Mouse (Mus musculus) left cerebral cortex, adult 18-20 months (tissue): ENCODE results near the gene Morc4. TPM values are rescaled to one million over a fixed set of nuclear protein-coding genes. Genes with fewer than 3 reads are reported as not detected.

Experiments used
- total RNA-seq, 2 experiments: library from RNA; stranded (reverse); gene quantifications; 2 replicates each; pipeline ENCODE4 v1.2.3; 2021

Morc4 gene
- total RNA-seq, 2 experiments from 2014 or later = 3.8 to 6.5 TPM

Other genes starting within 250 kb of the Morc4 start
- 1 to 10 TPM; 3.5 to 4.7 TPM for gene Tbc1d8b, start 186.7 kb downstream of the Morc4 start, total RNA-seq
- not detected for gene Gm15013, start 157.2 kb downstream of the Morc4 start, total RNA-seq
- gene Ripply1, start 89.3 kb downstream of the Morc4 start, total RNA-seq = not detected
- gene Cldn2, start 70.8 kb downstream of the Morc4 start, total RNA-seq = under 1 TPM; 0.12 to 0.23 TPM
- gene Rbm41, start 126.9 kb upstream of the Morc4 start, total RNA-seq = 1 to 10 TPM; 8.6 to 9.1 TPM
- gene Nup62cl, start 191.0 kb upstream of the Morc4 start, total RNA-seq = 1 to 10 TPM in 1 of 2 experiments, under 1 TPM in 1; 0.19 to 1.2 TPM
- not detected for gene Pih1h3b, start 191.2 kb upstream of the Morc4 start, total RNA-seq